Mouse (Mus musculus): ENCODE data around the gene 0610030E20Rik. TPM values are rescaled to one million over a fixed set of nuclear protein-coding genes. Genes with fewer than 3 reads are reported as not detected.

Gene 0610030E20Rik
- polyA plus RNA-seq, 1 experiment from 2014 or later, result 18.7 TPM

GRCm38 (mm10) chr6:72389471-72389940, 42.4 kb downstream of the 0610030E20Rik start:
- H3K27ac ChIP-seq, result no peak overlapping the region
- H3K27me3 ChIP-seq (replicated peaks), result peaks cover 15% of the 10 kb centered on the region
- H3K9ac ChIP-seq, result peak overlapping the region; percentile 22; the same call in 1 of the 2 replicates
- H3K4me2 ChIP-seq, result peak overlapping the region; percentile 52
- ATAC-seq (replicated peaks), result 0 out of 2 replicates have a peak, but pooled peaks have one; percentile 6
- peak overlapping the region; percentile 27 for H3K4me3 ChIP-seq
- H3K9me3 ChIP-seq, result no peaks in the 10 kb centered on the region
- 33% methylated on average over 13 of the region's 13 CpGs for WGBS
- H3K4me1 ChIP-seq, result peaks cover 10% of the 10 kb centered on the region
- H3K36me3 ChIP-seq (replicated peaks), result no peaks in the 10 kb centered on the region

DNA sequence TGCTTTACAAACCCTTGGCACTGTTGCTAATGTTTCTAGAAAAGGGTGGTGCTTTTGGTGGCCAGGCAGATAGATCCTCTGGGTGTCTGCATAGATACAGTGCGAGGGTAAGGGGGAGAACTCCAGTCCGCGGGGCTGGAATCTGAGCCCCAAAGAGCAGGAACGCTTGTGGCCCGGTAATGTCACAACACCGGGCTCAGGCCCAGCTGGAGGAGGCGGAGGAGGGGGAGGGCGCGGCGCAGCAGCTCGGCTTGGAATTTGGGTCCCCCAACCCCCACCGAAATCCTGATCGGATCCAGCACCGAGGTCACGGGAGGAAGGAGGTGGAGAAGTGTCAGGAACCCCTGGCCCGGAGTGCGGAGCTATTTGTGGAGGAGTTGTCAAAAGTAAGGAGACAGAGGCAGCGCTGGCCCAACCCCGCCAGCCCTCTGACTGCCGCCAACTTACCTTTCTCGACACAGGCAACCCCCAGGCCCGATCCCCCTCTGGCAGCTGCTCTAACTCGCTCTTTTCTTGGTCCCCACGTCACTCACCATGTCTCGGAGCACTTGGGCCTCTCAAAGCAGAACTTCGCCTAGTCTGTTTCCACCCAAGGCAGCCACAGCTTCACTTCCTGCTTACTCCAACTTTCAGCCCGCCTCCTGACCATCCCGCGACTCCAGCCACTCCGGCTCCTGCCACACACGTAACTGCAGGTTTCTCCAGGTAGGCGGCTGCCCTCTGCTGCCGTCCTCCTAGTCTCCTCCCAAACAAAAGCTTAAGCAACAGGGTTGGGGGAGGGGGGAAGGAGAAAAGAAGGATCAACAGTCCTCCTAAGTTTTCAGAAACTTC, 43.0 kb downstream of the 0610030E20Rik start, which contains the start of gene Vamp8:
Gene Vamp8 (minus strand): TSS at position 763 of the 831 bp plus-strand sequence.
- ATAC-seq (replicated peaks), result peak; percentile 48; the same call in 1 of the 2 replicates

DNA sequence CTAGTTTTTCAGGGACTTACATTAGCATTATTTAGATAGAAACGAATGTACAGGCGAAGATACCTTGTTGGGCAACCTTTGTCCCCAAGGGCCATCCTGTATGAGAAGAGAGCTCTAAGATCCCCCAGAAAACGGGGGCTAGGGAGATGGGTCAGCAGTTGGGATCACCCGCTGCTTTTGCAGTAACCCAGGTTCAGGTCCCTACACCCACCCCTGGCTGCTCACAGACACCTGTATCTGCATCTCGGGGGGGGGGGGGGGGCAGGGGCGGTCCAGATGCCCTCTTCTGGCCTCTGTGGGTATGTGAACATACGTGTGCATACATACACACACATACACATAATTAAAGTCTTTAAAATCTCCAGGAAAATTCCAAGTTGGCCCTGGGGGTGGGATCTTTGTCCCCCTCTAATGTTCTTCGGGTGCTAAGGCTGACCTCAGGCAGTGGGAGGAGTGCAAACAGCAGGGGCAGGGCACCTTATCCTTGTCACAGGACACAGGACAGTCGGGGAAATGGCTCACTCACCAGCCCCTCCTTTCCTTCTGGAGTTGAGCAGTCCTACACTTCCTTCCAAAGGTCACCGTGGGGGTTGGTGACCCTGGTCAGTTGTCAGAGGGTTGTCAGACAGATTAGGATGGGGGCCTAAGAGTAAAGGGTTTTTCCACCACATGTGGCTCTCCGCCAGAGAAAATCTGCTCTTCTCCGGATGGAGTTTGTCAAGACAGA, 43.8 kb downstream of the 0610030E20Rik start:
- no peaks in the 10 kb centered on the region for H3K36me3 ChIP-seq (replicated peaks)
- H3K4me2 ChIP-seq, result peak overlapping the region; percentile 52
- ATAC-seq (replicated peaks), result no peak
- peaks cover 10% of the 10 kb centered on the region for H3K4me1 ChIP-seq
- H3K27me3 ChIP-seq (replicated peaks), result peaks cover 15% of the 10 kb centered on the region
- no peak overlapping the region for H3K4me3 ChIP-seq
- no peaks in the 10 kb centered on the region for H3K9me3 ChIP-seq
- no peak overlapping the region for H3K9ac ChIP-seq
- H3K27ac ChIP-seq, result no peak overlapping the region
- 17% methylated on average over 12 of the region's 12 CpGs for WGBS

More for the DNA sequence above, 43.0 kb downstream of the 0610030E20Rik start, which contains the start of gene Vamp8:
- H3K4me3 ChIP-seq, result peak within 1 kb of the TSS; percentile 27
- WGBS, result 3% methylated on average over 33 of the region's 33 CpGs
- H3K9me3 ChIP-seq, result no peaks in the 10 kb centered on the region
- no peak within 1 kb of the TSS for H3K27ac ChIP-seq
- no peaks in the 10 kb centered on the region for H3K36me3 ChIP-seq (replicated peaks)
- peaks cover 15% of the 10 kb centered on the region for H3K27me3 ChIP-seq (replicated peaks)
- peaks cover 10% of the 10 kb centered on the region for H3K4me1 ChIP-seq
- H3K9ac ChIP-seq, result peak within 1 kb of the TSS; percentile 22; the same call in 1 of the 2 replicates
- peak within 1 kb of the TSS; percentile 52 for H3K4me2 ChIP-seq

GRCm38 (mm10) chr6:72392341-72392740, 45.2 kb downstream of the 0610030E20Rik start:
- no peaks in the 10 kb centered on the region for H3K36me3 ChIP-seq (replicated peaks)
- no peak overlapping the region for H3K9ac ChIP-seq
- 89% methylated on average over 5 of the region's 5 CpGs for WGBS
- no peak overlapping the region for H3K4me2 ChIP-seq
- H3K27ac ChIP-seq, result no peak overlapping the region
- H3K4me3 ChIP-seq, result no peak overlapping the region
- ATAC-seq (replicated peaks), result no peak
- H3K27me3 ChIP-seq (replicated peaks), result peaks cover 15% of the 10 kb centered on the region
- no peaks in the 10 kb centered on the region for H3K9me3 ChIP-seq
- H3K4me1 ChIP-seq, result peaks cover 10% of the 10 kb centered on the region

DNA sequence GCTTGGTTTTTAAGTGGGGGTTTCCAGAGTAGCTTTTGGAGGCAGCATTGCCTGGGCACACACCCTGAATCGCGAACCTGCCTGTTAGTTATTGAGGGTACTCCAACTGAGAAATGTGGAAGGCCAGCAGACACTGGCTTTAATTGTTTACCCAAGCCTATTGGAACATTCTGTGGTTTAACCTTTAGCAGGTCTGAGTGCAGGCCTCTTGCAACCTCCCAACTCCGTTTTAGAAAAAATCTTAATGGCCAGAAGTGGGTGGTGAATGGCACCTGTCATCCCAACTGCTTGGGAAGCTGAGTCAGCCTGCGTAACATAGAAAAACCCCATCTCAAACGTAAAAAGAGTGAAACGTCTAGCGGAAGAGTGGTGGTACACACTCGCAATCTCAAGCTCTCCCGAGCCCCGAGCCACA, 49.7 kb downstream of the 0610030E20Rik start:
- H3K27me3 ChIP-seq (replicated peaks), result no peaks in the 10 kb centered on the region
- no peak overlapping the region for H3K27ac ChIP-seq
- 82% methylated on average over 10 of the region's 10 CpGs for WGBS
- no peak overlapping the region for H3K4me2 ChIP-seq
- H3K9me3 ChIP-seq, result no peaks in the 10 kb centered on the region
- H3K4me1 ChIP-seq, result no peaks in the 10 kb centered on the region
- no peak overlapping the region for H3K9ac ChIP-seq
- no peaks in the 10 kb centered on the region for H3K36me3 ChIP-seq (replicated peaks)
- H3K4me3 ChIP-seq, result no peak overlapping the region
- ATAC-seq (replicated peaks), result no peak

GRCm38 (mm10) chr6:72399967-72400366, 52.9 kb downstream of the 0610030E20Rik start:
- 56% methylated on average over 2 of the region's 2 CpGs for WGBS
- no peaks in the 10 kb centered on the region for H3K4me1 ChIP-seq

DNA sequence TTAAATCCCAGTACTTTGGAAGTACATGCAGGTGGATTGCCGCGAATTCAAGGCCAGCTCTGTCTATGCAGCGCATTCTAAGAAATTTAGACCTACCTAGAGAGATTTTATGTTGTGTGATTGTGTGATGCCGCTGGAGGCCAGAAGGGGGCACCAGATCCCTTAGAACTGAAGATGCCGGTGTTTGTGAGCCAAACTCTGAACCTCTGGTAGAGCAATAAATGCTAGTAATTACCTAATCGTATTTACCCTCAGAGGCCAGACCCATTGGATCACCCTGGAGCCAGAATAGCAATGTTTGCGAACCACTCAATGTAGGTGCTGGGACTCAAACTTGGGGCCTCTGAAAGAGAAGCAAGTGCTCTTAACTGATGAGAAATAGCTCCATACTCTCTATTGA, 54.8 kb downstream of the 0610030E20Rik start:
- Histone ChIP-seq H3K27ac (no peak overlapping the region), H3K4me1 (no peaks in the 10 kb centered on the region), H3K4me2 (no peak overlapping the region), H3K27me3 (replicated peaks) (no peaks in the 10 kb centered on the region), H3K9ac (no peak overlapping the region), H3K9me3 (no peaks in the 10 kb centered on the region), H3K4me3 (no peak overlapping the region), H3K36me3 (replicated peaks) (no peaks in the 10 kb centered on the region)
- ATAC-seq (replicated peaks), result no peak
- WGBS, result 26% methylated on average over 7 of the region's 7 CpGs

More at GRCm38 (mm10) chr6:72399967-72400366, 52.9 kb downstream of the 0610030E20Rik start:
- Histone ChIP-seq H3K27ac (no peak overlapping the region), H3K9ac (no peak overlapping the region), H3K4me3 (no peak overlapping the region), H3K4me2 (no peak overlapping the region), H3K36me3 (replicated peaks) (no peaks in the 10 kb centered on the region), H3K27me3 (replicated peaks) (no peaks in the 10 kb centered on the region), H3K9me3 (no peaks in the 10 kb centered on the region)
- ATAC-seq (replicated peaks), result no peak

Other genes starting within 250 kb of the 0610030E20Rik start
- 54.7 and 62.1 TPM in 2 replicates for gene St3gal5, start 249.7 kb upstream of the 0610030E20Rik start, polyA plus RNA-seq (2015; fragmentation: Nextera tagmentation; extraction: Ambion mirVana)
- gene Atoh8, start 111.7 kb upstream of the 0610030E20Rik start, polyA plus RNA-seq (2015; fragmentation: Nextera tagmentation; extraction: Ambion mirVana), result 1.9 and 2.2 TPM in 2 replicates
- 0.23 and 0.51 TPM in 2 replicates for gene Sftpb, start 42.7 kb upstream of the 0610030E20Rik start, polyA plus RNA-seq (2015; fragmentation: Nextera tagmentation; extraction: Ambion mirVana)
- 41.0 and 41.2 TPM in 2 replicates for gene Usp39, start 2.1 kb upstream of the 0610030E20Rik start, polyA plus RNA-seq (2015; fragmentation: Nextera tagmentation; extraction: Ambion mirVana)
- 18.5 and 19.9 TPM in 2 replicates for gene Tmem150a, start 8.1 kb downstream of the 0610030E20Rik start, polyA plus RNA-seq (2015; fragmentation: Nextera tagmentation; extraction: Ambion mirVana)
- 137 and 141 TPM in 2 replicates for gene Rnf181, start 19.6 kb downstream of the 0610030E20Rik start, polyA plus RNA-seq (2015; fragmentation: Nextera tagmentation; extraction: Ambion mirVana)
- 20.2 and 24.2 TPM in 2 replicates for gene Vamp5, start 33.2 kb downstream of the 0610030E20Rik start, polyA plus RNA-seq (2015; fragmentation: Nextera tagmentation; extraction: Ambion mirVana)
- gene Vamp8, start 43.4 kb downstream of the 0610030E20Rik start, polyA plus RNA-seq (2015; fragmentation: Nextera tagmentation; extraction: Ambion mirVana), result 22.2 and 28.1 TPM in 2 replicates
- gene Ggcx, start 67.0 kb downstream of the 0610030E20Rik start, polyA plus RNA-seq (2015; fragmentation: Nextera tagmentation; extraction: Ambion mirVana), result 16.9 and 19.0 TPM in 2 replicates
- 354 and 380 TPM in 2 replicates for gene Mat2a, start 92.2 kb downstream of the 0610030E20Rik start, polyA plus RNA-seq (2015; fragmentation: Nextera tagmentation; extraction: Ambion mirVana)
- gene Sh2d6, start 174.4 kb downstream of the 0610030E20Rik start, polyA plus RNA-seq (2015; fragmentation: Nextera tagmentation; extraction: Ambion mirVana), result 0.65 and 0.91 TPM in 2 replicates
- 5.8 and 7.8 TPM in 2 replicates for gene Capg, start 197.1 kb downstream of the 0610030E20Rik start, polyA plus RNA-seq (2015; fragmentation: Nextera tagmentation; extraction: Ambion mirVana)

Measured in midbrain, embryonic 15.5 days (tissue).